Mouse (Mus musculus) bone marrow macrophage, adult 2 months (primary cell): ENCODE data around the gene Lsm4.

Experiments used
- CTCF ChIP-seq: IDR thresholded peaks from 2 replicates; pipeline ENCODE4 v1.5.1; 2012; ENCODE audit warnings: low read depth, mild to moderate bottlenecking, low read length, moderate library complexity
- POLR2A ChIP-seq: IDR thresholded peaks from 2 replicates; pipeline ENCODE4 v1.6.1; 2012; ENCODE audit warnings: mild to moderate bottlenecking, low read depth, low read length, borderline replicate concordance

DNA sequence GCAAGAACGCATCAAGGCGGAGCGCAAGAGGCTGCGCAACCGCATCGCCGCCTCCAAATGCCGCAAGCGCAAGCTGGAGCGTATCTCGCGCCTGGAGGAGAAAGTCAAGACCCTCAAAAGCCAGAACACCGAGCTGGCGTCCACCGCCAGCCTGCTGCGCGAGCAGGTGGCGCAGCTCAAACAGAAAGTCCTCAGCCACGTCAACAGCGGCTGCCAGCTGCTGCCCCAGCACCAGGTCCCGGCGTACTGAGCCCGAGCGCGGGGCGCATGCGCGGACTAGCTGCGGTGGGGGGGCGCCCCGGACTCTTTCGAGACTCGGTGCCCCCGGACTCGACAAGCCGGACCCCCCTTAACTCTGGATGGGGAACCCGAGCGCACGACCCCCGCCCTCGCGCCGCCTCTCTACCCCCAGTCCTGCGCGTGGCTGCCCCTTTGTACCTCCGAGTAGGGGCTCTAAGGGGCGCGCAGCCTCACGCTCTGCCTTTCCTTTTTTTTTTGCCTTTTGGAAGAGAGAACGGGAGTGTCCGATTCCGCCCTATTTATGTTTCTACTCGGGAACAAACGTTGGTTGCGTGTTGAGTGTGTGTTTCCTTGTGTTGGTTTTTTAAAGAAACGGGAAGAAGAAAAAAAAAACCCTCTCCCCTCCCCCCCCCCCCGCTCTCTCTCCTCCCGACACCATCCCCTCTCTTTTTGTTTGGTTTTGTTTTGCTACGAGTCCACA, 26.9 kb downstream of the Lsm4 start:
- TF ChIP-seq POLR2A: no peak
- TF ChIP-seq CTCF: no peak
